Mouse (Mus musculus) lung, adult 2 months (tissue): ENCODE measurements around the gene Asic2. TPM values are rescaled to one million over a fixed set of nuclear protein-coding genes. Genes with fewer than 3 reads are reported as not detected.

Experiments
- DNase-seq: peaks from one replicate; pipeline ENCODE4 v3.0.0; 2022
- H3K4me1 ChIP-seq: fragments of 200-500 bp; 2 replicates; pipeline ENCODE4 v1.6.1; 2011; ENCODE audit warnings: low read length; ENCODE audit not compliant: control insufficient read depth, insufficient read depth
- H3K4me3 ChIP-seq: fragments of 200-500 bp; replicated peaks from 2 replicates; pipeline ENCODE3; 2011; ENCODE audit warnings: low read depth, mild to moderate bottlenecking, control low read depth, low read length; ENCODE audit errors: extremely low read depth
- CTCF ChIP-seq: fragments of 200-500 bp; IDR thresholded peaks from 2 replicates; pipeline ENCODE4 v1.5.1; 2011; ENCODE audit warnings: mild to moderate bottlenecking, low read length, control low read depth; ENCODE audit not compliant: insufficient read depth
- POLR2A ChIP-seq: fragments of 200-500 bp; IDR thresholded peaks from 2 replicates; pipeline ENCODE4 v1.6.1; 2011; ENCODE audit warnings: low read depth, mild to moderate bottlenecking, control low read depth, low read length, borderline replicate concordance; ENCODE audit errors: extremely low read depth
- WGBS: fragments of 180-500 bp; shearing (Covaris S2); methylation state at CpG from one replicate; pipeline ENCODE4 v1.1.7; 2018; 5-methylcytosine and 5-hydroxymethylcytosine counted together
- polyA plus RNA-seq: library from polyadenylated mRNA; depleted of rRNA; stranded (reverse); fragments of >200 nt; gene quantifications from 2 replicates; pipeline ENCODE4 v1.2.3, GENCODE M21; 2012; rRNA removed

Asic2 gene
- 0.04 and 0.05 TPM in 2 replicates for polyA plus RNA-seq

DNA sequence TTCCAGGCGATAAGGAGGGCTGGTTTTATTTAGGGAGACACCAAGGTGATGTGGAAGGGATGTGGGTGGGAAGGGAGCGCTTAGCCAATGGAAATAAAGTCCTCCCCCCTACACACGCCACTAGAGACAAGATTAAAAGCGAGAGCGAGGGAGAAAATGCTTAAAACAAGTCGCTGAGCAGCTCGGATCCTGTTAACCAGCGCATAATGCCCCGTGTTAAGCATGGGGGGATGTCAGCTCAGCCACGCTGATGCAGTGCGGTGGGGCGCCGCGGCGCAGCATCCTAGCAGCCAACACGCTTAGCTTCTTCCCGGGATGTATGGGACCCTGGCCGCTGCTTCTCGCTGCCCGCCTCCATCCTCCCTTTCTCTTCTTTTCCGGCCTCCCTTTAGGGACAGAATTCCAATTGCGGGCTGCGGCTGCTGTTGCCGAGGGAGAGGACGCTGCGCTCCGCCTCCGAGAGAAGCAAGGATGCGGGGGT is at the start of gene Asic2:
Gene Asic2, minus strand, starts transcription at position 57 of the 481 bp plus-strand sequence.
- 5% methylated on average over 29 of the region's 29 CpGs for WGBS
- DNase-seq: no peak
- no peaks in the 10 kb centered on the region for H3K4me1 ChIP-seq
- H3K4me3 ChIP-seq: no peak within 1 kb of the TSS
- TF ChIP-seq CTCF (no peak), POLR2A (no peak)

DNA sequence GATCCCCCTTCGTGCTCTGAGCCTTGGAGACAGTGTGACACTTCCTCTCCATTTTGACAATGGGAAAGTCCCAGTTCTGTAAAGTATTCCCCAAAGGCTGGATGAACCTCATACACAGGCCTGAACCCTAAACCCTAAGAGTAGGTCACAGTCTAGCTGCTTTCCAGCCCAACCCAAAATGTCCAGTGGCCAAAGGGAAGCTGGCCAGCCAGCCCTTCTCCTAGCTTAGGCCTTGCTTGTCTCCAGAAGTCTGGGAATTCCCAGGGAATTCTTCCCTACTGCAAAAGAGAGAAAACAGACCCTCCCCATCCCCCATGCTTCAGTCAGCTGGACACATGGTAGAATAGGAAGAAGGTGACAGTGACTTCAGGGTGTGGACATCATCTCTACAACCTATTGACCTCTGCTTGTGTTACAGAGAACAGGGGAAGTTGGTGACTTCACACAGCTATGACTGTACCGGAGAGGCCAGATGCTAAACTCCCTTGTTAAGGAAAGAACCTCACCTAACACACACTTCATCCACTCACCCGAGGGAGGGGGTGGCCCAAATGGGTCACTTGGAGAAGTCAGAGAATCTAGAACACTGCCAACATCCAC is 48.0 kb upstream of the Asic2 start:
- 67% methylated on average over 3 of the region's 3 CpGs for WGBS
- no peak overlapping the region for H3K4me3 ChIP-seq
- H3K4me1 ChIP-seq: no peaks in the 10 kb centered on the region
- DNase-seq: no peak
- no peak for TF ChIP-seq POLR2A

DNA sequence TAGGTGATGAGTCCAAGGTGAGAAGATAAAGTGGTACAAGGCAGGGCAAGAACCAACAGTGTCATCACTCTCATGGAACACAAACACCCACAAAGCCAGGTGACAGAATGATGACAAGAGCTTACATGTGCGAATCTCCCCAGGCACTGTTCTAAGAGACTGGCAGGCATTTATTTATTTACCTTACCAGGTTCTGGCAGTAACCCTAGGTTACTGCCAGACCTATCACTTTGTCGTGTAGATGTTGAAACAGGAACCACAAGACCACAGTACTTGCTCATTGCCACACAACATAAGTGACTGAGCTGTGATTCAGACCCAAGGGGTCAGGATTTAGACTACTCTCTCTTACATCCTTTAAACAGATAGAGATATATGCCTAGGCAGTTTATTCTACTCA is 46.8 kb upstream of the Asic2 start:
- DNase-seq: no peak
- Histone ChIP-seq H3K4me3 (no peak overlapping the region), H3K4me1 (no peaks in the 10 kb centered on the region)
- 46% methylated on average over 2 of the region's 2 CpGs for WGBS
- TF ChIP-seq CTCF (no peak), POLR2A (no peak)

DNA sequence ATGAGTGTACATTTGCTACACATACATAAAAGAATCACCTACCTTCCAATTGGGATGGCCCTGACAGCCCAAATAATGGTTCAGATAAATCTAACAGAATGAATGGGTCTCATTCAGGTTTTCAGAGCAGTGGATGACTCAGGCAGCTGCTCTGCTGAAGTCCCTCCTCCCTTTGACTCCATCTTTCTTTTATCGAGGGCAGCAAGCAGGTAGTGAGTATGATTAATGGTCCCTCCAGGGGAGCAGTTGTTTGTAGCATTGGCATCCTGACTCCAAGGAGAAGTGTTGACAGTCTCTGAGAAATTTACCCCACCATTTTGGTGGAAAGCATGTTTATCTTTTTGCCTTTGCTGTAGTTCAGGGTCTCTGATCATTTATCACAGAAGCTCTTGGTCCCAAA is 45.5 kb upstream of the Asic2 start:
- no peak for TF ChIP-seq CTCF
- Histone ChIP-seq H3K4me1 (no peaks in the 10 kb centered on the region), H3K4me3 (no peak overlapping the region)
- 30% methylated on average over 1 of the region's 1 CpGs for WGBS
- DNase-seq: no peak

DNA sequence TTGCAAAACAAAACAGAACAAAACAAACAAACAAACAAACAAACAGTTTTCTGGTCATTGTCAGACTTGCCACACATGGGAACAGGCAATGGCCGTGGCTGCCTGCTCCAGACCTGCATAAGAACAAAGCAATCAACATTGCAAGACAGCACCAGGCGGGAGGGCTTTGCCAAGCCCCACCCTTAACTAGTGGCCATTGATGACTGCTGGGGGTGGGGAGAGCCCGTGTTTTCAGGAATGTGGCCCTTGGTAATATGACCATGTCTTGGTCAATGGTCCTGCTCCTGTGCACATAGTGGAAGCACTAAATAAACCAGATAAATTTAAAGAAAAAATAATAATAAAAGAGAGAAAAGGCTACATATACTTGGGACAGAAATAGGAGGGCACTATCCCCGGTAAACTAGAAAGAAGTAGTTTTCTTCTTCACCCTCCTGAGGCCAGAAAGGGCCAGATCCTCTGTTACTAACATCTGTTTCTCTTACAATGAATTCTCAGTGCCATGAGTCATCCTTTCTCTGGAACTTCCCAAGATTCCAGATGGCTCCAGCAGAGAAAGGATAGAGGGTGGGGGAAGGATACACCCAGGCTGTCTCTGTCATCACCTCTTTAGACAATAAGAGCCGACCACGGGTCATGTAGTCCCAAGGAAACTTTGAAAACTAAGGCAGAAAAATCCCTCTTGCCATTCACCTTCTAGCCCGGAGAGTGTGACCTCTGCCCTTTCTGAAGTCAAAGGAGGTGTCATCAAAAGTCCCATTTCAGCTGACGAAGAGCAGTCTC is 43.3 kb upstream of the Asic2 start:
- 49% methylated on average over 8 of the region's 8 CpGs for WGBS
- TF ChIP-seq POLR2A (no peak), CTCF (no peak)
- no peaks in the 10 kb centered on the region for H3K4me1 ChIP-seq
- H3K4me3 ChIP-seq: no peak overlapping the region
- no peak for DNase-seq

DNA sequence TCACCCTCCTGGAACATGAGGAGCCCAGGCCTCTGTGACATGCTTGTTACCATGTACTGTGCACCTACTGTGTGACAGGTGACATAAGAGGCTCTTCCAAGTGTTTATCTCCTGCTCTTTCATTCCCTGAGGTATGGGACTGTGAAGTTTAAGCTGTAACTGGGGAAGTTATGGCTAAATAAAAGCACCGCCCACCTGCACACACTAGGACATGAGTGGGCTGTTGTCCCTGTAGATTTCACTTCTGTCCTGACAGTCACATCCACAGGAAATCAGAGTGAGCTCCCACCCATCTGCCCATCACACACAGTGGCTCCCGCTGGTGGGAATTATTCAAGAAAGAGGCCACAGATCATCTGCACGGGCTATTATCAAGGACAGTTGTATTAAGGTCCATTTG is 41.9 kb upstream of the Asic2 start:
- H3K4me3 ChIP-seq: no peak overlapping the region
- H3K4me1 ChIP-seq: no peaks in the 10 kb centered on the region
- DNase-seq: no peak
- 91% methylated on average over 3 of the region's 3 CpGs for WGBS
- TF ChIP-seq CTCF (no peak), POLR2A (no peak)

DNA sequence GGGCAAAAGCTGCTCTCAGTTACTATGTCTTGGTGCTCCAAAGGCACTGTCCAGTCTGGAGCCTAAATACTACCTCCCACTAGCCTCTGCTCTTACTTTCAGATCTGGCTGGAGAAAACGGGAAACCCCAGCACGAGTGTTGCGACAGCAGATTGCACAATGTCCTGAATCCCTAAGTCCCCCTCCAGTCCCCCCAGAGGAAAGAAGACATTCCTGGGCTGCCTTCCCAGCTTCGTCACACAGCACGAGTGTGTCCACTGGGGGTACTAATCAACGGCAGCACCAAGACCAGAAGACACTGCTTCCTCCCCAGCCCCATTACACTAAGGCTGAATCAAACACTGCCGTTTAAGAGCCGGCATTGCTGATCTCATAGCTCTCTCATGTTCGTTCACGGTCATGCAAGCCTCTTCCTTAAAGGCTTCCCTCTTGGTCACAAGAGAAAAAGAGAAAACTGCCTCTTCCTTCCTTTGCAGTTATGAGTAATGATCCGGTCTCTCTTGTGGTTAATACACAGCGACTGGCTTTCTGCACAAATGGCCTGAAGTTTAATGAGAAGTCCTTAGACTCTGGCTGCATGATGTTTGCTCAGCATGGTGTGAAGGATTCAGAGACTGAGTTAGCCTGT is 38.7 kb upstream of the Asic2 start:
- DNase-seq: peak; percentile 37
- WGBS: 23% methylated on average over 12 of the region's 12 CpGs
- H3K4me1 ChIP-seq: no peaks in the 10 kb centered on the region
- TF ChIP-seq CTCF: no peak
- TF ChIP-seq POLR2A: no peak
- no peak overlapping the region for H3K4me3 ChIP-seq

DNA sequence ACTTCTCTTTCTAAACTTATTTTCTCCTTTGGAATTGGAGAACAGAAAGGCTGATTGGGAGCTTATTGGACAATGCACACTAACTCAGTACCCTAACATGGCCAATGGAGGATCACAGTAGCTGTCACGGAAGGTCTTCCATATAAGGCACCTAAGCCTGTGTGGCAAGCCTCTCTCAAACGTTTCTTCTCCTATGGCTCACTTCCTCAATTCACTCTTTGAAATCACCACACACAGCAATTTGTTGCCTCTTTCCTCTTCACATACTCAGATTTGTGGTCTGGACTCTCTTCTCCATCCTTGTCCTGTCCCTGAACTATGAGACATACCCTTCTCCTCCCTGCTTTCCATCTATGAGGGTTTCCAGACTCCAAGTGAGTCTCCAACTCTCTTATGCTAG is 36.6 kb upstream of the Asic2 start:
- 47% methylated on average over 2 of the region's 2 CpGs for WGBS
- H3K4me3 ChIP-seq: no peak overlapping the region
- TF ChIP-seq CTCF (no peak), POLR2A (no peak)
- H3K4me1 ChIP-seq: no peaks in the 10 kb centered on the region
- DNase-seq: no peak

DNA sequence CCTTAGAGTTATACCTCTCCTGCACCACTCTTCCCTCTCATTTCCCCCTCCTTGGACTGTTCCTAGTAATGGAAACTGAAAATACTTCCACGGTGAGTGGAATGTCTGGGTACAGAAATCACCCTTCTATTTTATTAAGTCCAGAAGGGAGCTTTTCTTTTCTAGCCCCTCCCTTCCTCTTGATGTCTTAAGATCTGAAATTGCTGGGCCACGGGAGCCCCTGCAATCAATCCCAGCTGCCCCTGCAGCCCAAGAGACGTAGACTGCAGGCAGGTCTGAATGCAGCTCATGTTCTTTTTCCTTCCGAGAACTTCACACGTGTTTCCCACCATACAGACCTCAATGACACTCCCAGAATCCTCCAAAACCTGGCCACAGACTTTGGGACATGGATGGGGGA is 32.3 kb upstream of the Asic2 start:
- WGBS: 62% methylated on average over 5 of the region's 5 CpGs
- TF ChIP-seq POLR2A (no peak), CTCF (no peak)
- DNase-seq: no peak
- Histone ChIP-seq H3K4me1 (no peaks in the 10 kb centered on the region), H3K4me3 (no peak overlapping the region)

DNA sequence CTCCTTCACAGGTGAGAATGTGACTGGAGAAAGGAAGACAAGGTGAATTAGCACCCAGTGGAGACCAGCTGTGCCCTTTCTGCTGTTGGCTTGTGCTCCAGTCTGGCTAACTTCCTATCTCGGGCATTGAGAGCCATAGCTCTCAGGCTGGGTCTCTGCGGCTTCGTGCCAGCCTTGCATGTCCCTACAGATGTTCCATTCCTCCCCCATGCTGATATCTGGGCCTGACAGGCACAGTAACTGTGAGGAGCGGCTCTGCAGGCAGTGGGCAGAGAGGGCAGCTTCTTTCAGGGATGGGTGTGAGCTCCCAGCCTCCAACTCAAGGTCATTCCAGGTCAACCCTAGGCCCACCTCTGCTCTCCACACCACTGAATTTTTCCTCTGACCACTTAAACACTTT is 31.2 kb upstream of the Asic2 start:
- TF ChIP-seq CTCF: no peak
- Histone ChIP-seq H3K4me3 (no peak overlapping the region), H3K4me1 (no peaks in the 10 kb centered on the region)
- 68% methylated on average over 4 of the region's 4 CpGs for WGBS
- DNase-seq: no peak
